Mouse (Mus musculus) cerebellum, postnatal 4 days (tissue): ENCODE measurements at regions not wholly inside any gene's neighbourhood (a gene's known extent, or its start where the extent isn't known, plus 50 kb on each side); places are given as distances from the start of the nearest gene placed in this dataset.
A peak's percentile ranks its signal among the peaks of the same experiment; 100 is the strongest.
"Not testable (repeated sequence)": the region's sequence is repeated elsewhere in the genome, so short reads cannot be mapped to it uniquely, and the experiment has no call there.

Experiments used
- DNase-seq, 2 experiments: peaks; one replicate each; pipeline ENCODE4 v3.0.0; 2022; ENCODE audit warnings: low spot score in 2 of 2, mixed read lengths in 1 of 2

DNA sequence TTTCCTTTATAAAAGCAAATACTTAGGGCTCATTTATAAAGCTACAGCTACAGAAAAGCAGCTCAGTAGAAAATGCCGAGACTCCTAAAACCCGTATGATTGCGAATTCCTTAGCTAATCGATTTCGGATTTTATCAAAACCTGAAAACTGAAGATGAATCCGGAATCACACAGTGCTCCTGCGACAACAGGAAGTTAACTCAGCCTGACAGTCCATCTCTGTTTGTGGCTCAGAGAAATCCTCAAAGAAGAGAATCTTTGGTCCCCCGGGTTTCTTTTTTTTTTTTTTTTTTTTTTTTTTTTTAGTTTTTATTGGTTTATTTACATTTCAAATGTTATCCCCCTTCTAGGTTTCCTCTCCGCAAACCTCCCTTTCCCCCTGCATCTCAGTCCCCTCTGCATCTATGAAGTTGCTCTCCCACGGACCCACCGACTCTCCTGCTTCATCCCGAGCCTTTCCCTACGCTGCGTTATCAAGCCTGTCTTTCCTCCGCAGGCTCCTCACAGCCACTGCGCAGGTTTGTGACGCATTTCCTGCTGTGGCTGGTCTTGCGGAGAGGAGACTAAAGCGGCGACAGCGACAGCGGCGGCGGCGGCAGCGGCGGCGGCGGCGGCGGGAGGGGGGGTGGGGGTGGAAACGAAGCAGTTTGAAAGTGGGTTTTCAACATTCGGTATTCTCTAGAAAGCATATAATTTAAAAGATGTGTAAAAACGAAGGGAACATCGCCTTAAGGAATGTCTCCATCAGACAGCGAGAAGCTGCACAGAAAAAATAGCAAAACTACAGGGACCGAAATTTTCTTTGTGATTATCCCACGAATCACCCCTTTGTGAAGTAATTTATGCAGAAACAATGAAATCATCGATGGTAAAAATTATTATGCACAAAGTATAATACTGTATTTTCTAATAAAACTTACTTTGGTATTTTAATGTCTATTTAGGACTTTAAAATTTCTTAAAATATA lies 352.3 kb upstream of the Snrpn start:
- peak in 1 of 2 experiments; percentile 28 for DNase-seq

DNA sequence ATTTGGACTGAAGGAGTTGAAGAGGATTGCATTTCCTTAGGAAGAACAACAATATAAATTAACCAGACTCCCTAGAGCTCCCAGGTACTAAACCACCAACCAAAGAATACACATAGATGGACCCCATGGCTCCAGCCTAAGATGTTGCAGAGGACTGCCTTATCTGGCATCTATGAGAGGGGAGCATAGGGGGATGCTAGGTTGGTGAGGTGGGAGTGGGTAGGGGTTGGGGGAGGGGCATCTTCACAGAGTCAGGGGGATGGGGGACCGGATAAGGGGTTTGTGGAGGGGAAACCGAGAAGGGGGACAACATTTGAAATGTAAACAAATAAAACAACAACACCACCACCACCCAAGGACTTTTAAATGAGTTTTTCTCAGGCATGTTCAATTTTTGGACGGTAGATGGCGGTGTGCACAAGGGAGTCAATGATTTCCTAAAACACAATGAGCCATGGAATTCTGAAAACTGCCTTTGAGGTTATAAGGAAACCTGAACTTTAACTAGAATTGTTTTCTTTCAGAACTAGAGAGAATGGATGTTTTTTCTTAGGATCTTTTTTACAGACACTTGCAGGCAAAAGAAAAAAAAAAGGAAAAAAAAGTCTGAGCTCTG lies 347.9 kb upstream of the Snrpn start:
- DNase-seq = not testable (repeated sequence)

DNA sequence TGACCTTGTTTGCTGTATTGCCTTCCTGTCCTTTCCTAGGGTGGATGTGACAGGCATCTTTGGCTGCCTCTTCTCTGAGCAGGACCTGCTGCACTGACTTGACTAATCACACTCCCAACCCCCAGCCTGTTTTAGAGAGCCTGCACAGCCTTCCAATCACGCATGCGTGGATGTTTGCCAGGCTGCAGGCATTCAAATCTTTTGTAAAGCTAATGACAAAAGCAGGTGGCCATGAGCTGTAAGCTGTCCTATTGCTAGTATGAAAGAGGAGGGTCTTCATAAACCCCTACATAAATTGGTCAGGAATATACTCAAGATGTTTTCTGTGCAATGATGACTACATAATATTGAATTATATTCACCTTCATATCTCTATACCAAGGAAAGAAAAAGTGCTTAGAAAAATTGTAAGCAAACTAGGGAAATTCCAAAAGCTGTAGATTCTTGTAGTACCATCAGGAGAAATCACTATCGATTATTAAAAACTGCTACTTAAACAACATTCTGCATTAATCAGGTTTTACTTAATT lies 310.1 kb upstream of the Snrpn start:
- peak in 1 of 2 experiments; percentile 1 for DNase-seq

DNA sequence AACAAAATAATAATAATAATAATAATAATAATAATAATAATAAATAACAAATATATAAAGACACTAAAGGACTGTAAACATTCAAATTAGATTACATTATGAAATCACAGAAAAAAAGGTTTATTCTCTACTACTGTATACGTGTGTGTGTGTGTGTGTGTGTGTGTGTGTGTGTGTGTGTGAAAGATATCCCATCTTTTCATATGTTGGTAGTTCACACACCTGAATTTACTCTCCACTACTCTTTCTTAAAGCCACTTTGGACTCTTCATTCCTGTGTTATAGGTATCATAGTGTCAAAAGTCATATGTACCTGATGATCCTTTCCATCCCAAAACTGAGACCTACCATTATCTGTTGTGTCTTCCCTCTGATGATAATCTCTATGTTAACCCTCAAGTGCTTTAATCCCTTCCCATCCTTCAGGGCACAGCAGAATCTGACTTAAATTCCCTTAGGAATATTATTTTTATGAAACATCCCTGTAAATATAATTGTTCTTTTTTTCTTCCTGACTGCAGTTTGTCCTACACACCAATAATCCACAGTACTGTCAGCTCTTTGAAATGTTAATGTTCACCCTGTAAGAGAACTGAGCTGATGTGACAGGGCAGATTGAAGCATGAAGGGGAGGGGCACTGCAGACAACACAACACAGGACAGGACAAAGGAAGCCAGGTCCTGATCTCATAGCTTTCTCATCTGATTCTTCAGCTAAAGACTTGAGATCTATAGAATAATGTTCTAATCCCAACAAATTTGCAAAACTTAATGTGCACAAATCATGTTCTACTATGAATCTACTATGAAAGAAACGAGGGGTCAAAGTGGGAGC lies 309.4 kb upstream of the Snrpn start:
- not testable (repeated sequence) for DNase-seq

DNA sequence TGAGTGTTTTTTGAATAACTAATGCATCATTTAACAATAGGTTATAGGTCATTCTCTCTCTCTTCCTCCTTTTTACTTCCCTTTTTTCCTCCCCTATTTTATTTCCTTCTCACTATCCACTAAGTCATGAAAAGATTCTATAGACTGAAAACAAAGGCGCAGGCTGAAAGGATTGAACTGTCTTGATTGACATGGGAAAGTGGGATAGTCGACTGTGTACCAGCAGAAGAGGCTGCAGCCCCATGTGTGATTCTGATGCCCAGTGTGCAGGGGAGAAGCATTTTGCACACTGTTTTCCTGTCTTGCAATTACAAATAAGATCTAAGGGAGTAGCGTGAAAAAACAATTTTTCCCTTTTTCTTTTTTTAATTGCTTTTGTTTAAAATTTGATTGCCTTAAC lies 298.8 kb upstream of the Snrpn start:
- no peak for DNase-seq

DNA sequence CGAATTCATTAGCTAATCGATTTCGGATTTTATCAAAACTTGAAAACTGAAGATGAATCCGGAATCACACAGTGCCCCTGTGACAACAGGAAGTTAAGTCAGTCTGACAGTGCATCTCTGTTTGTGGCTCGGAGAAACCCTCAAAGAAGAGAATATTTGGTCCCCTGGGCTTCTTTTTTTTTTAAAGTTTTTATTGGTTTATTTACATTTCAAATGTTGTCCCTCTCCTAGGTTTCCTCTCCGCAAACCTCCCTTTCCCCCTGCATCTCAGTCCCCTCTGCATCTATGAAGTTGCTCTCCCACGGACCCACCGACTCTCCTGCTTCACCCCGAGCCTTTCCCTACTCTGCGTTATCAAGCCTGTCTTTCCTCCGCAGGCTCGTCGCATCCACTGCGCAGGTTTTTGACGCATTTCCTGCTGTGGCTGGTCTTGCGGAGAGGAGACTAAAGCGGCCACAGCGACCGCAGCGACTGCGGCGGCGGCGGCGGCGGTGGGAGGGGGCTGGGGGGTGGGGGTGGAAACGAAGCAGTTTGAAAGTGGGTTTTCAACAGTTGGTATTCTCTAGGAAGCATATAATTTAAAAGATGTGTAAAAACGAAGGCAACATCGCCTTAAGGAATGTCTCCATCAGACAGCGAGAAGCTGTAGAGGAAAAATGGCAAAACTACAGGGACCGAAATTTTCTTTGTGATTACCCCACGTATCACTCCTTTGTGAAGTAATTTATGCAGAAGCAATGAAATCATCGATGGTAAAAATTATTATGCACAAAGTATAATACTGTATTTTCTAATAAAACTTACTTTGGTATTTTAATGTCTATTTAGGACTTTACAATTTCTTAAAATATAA lies 251.2 kb upstream of the Snrpn start:
- peak in 1 of 2 experiments; percentile 33 for DNase-seq

DNA sequence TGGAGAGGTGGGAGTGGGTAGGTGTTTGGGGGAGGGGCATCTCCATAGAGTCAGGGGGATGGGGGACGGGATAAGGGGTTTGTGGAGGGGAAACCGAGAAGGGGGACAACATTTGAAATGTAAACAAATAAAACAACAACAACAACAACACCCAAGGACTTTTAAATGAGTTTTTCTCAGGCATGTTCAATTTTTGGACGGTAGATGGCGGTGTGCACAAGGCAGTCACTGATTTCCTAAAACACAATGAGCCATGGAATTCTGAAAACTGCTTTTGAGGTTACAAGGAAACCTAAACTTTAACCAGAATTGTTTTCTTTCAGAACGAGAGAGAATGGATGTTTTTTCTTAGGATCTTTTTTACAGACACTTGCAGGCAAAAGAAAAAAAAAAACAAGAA lies 246.9 kb upstream of the Snrpn start:
- DNase-seq = not testable (repeated sequence)

DNA sequence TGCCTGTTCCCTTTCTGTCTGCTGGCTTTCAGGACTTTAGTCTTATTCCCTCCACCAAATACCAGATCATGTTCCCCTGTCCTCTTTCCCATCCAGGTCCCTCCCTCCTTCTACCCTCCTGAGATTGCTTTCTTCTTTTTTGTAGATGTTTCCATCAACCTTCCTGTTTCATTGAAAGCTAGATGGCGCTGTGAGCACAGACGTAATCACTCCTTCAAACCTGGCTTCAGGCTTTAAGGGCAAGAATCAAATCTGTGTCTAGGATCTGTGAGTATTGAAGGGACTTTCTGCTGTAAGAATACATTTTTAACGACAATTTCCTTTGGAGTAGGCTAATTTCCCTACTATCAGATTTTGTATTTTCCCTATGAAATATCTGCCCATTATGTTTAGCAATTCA lies 234.0 kb upstream of the Snrpn start:
- DNase-seq = not testable (repeated sequence)

DNA sequence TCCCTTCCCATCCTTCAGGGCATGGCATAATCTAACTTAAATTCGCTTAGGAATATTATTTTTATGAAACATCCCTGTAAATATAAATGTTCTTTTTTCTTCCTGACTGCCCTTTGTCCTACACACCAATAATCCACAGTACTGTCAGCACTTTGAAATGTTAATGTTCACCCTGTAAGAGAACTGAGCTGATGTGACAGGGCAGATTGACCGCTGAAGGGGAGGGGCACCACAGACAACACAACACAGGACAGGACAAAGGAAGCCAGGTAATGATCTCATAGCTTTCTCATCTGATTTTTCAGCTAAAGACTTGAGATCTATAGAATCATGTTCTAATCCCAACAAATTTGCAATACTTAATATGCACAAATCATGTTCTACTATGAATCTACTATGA lies 212.2 kb upstream of the Snrpn start:
- DNase-seq = not testable (repeated sequence)
